Mouse (Mus musculus): ENCODE data around the gene Baz2a. TPM values are rescaled to one million over a fixed set of nuclear protein-coding genes. Genes with fewer than 3 reads are reported as not detected.
"Not testable (repeated sequence)": the region's sequence is repeated elsewhere in the genome, so short reads cannot be mapped to it uniquely, and the experiment has no call there.

Baz2a gene
- total RNA-seq, 4 experiments from 2014 or later = 38.8 to 50.0 (median 46.3) TPM

GRCm38 (mm10) chr10:128111227-128111626 is 19.9 kb downstream of the Baz2a start:
- no peak for DNase-seq (ENCODE audit: low spot score in 2 of 2)

GRCm38 (mm10) chr10:128123833-128124232 is 32.5 kb downstream of the Baz2a start:
- DNase-seq (ENCODE audit: low spot score in 2 of 2) = no peak

GRCm38 (mm10) chr10:128124831-128125230 is 33.5 kb downstream of the Baz2a start:
- no peak for DNase-seq (ENCODE audit: low spot score in 2 of 2)

GRCm38 (mm10) chr10:128125951-128126350 is 34.6 kb downstream of the Baz2a start:
- no peak for DNase-seq (ENCODE audit: low spot score in 2 of 2)

DNA sequence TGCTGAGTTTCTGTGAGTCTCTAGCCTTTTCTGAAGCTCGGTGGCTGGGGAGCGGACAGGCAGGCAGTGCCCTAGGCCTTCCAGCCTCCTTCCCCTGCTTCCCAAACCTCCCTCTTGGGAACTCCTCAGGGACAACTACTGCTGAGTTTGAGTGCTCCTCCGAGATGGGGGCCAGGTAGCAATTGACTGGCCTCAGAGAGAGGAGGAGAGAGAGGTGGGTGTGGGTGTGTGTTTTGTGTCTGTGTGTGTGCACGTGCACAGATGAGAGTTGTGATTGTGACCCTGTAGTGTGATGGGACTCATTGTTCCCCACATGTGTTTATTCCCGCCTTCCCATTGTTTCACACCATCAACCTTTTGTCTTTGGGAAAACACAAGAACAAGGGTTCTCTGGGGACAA is 36.1 kb downstream of the Baz2a start:
- no peak for DNase-seq (ENCODE audit: low spot score in 2 of 2)

- DNase-seq (ENCODE audit: low spot score in 2 of 2) = no peak
Measured at GRCm38 (mm10) chr10:128128143-128128542, 36.8 kb downstream of the Baz2a start.

DNA sequence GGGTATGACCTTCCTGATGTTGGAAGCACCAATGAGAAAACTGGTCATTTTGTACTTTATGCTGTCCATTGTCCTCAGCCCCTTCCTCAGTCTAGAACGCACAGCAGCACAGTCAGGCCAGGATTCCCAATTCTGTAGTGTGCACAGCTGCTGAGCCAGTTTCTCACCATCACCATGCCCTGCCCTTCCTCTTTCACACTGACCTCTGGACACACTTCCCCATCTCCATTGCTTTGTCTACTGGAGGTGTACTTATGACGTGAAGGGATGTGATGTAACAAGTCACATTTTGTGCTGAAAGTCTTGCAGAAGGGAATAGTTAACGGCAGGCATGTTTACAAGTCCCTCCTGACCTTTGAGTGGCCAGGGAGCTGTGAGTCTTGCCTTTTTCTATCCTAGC is 39.9 kb downstream of the Baz2a start:
- DNase-seq (ENCODE audit: low spot score in 2 of 2) = no peak

- no peak for DNase-seq (ENCODE audit: low spot score in 2 of 2)
Measured at GRCm38 (mm10) chr10:128131812-128132211, 40.4 kb downstream of the Baz2a start.

- peak; percentile 38 to 62 for DNase-seq (ENCODE audit: low spot score in 2 of 2)
Measured at GRCm38 (mm10) chr10:128133650-128134332, 42.4 kb downstream of the Baz2a start.

- DNase-seq (ENCODE audit: low spot score in 2 of 2) = no peak
Measured at GRCm38 (mm10) chr10:128135374-128135773, 44.0 kb downstream of the Baz2a start.

DNA sequence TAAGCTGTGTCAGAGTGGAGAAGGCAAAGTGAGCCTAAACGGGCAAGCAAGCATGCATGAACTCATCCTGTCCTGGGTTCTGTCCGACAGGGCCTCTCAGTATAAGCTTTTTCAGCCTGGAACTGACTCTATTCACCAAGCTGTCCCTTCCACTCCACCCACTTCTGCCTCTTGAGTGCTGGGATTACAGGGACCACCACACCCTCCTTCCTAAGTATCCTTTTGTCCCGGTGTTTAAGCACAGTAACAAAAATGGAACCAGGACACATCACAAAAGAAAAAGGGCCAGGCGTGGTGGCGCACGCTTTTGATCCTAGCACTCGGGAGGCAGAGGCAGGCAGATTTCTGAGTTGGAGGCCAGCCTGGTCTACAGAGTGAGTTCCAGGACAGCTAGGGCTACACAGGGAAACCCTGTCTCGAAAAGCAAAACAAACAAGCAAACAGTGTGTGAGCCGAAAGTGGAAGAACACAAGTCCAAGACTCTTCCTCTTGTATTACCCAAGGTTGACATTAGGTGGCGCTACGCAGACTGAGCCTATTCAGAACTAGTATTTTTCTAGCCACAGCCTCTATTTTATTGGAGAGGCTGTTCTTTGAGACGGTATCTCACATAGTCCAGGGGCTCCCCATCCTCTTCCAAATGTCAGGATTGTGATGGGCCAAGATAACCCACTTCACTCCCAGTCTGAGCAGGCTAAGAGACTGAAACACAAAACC is 49.0 kb downstream of the Baz2a start:
- peak in 1 of 2 experiments; percentile 23 for DNase-seq (ENCODE audit: low spot score in 2 of 2)

GRCm38 (mm10) chr10:128142165-128142564 is 50.8 kb downstream of the Baz2a start:
- DNase-seq (ENCODE audit: low spot score in 2 of 2) = no peak

GRCm38 (mm10) chr10:128143659-128144058 is 52.3 kb downstream of the Baz2a start:
- no peak for DNase-seq (ENCODE audit: low spot score in 2 of 2)

- no peak for DNase-seq (ENCODE audit: low spot score in 2 of 2)
Measured at GRCm38 (mm10) chr10:128144961-128145360, 53.6 kb downstream of the Baz2a start.

GRCm38 (mm10) chr10:128148789-128149365 is 57.5 kb downstream of the Baz2a start:
- no peak for DNase-seq (ENCODE audit: low spot score in 2 of 2)

DNA sequence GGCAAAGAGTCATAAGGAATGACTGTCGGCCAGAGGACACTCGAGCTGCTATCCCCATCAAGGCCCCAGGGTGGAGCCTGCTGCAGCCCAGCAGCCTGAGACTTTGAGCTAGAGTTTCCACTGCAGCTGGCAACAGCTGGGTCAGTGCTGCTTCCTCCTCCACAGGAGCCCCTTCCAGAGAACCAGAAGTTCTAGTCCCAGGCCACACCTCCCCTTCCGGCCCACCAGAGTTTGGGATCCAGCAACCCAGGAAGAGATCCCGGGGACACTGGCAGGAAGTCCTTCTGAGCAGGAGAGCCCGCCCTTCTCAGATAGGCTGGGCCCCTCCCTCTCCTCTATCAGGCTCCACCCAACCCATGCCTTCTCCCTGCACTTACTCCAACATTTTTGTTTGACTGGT is 58.2 kb downstream of the Baz2a start:
- DNase-seq (ENCODE audit: low spot score in 2 of 2) = no peak

DNA sequence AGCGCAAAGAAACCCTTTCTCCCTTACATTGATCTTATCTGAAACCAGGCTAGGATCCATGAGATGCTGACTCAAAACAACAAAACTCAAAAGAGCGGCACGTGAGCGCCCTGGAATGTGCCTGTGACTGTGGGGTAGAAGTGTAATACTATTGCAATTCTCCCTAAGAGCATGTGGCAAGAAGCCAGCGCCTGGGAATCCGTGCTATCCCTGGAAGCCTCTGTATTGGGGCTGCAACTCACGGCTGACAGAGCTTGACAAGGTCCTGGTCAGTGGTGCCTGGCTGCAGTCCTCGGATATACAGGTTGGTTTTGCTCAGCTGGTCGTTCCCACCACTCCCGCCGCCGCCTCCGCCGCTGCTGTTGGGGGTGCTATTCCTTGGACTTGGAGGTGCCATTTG is 59.6 kb downstream of the Baz2a start:
- DNase-seq (ENCODE audit: low spot score in 2 of 2) = no peak

DNA sequence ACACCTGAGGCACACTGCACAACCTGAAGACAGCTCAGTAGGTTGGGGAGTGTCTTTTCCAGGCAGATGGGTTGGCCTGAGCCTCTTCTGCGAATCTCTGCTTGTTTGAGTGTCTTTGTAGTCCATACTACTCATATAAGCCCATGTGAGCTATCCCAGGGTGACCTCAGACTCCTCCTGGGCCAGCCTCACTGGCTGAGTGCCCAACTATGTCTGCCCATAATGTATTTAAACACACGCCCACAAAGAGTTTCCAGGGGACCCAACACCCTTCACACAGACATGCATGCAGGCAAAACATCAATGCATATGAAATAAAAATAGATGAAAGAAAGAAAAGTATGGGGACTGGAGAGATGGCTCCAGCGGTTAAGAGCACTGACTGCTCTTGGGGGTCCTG is 62.6 kb downstream of the Baz2a start:
- DNase-seq (ENCODE audit: low spot score in 2 of 2) = no peak

- DNase-seq (ENCODE audit: low spot score in 2 of 2) = not testable (repeated sequence)
Measured at GRCm38 (mm10) chr10:128165726-128166125, 74.3 kb downstream of the Baz2a start.

GRCm38 (mm10) chr10:128167091-128167490 is 75.7 kb downstream of the Baz2a start:
- DNase-seq (ENCODE audit: low spot score in 2 of 2) = no peak

- not testable (repeated sequence) for DNase-seq (ENCODE audit: low spot score in 2 of 2)
Measured at GRCm38 (mm10) chr10:128171348-128171747, 80.0 kb downstream of the Baz2a start.

GRCm38 (mm10) chr10:128175302-128175701 is 83.9 kb downstream of the Baz2a start:
- DNase-seq (ENCODE audit: low spot score in 2 of 2) = no peak

Measured in layer of hippocampus, adult 8-10 months (tissue).